Mouse (Mus musculus) testis, adult 2 months (tissue): ENCODE data around the gene Adam12. TPM values are rescaled to one million over a fixed set of nuclear protein-coding genes. Genes with fewer than 3 reads are reported as not detected.

ENCODE experiments used
- H3K27ac ChIP-seq: fragments of 200-500 bp; 2 replicates; pipeline ENCODE4 v1.5.1; 2012; ENCODE audit warnings: low read depth, low read length; ENCODE audit not compliant: control insufficient read depth, insufficient read depth
- H3K27me3 ChIP-seq: fragments of 200-500 bp; 2 replicates; pipeline ENCODE4 v1.6.1; 2012; ENCODE audit warnings: mild to moderate bottlenecking, low read length, moderate library complexity; ENCODE audit not compliant: control insufficient read depth, insufficient read depth
- H3K36me3 ChIP-seq: fragments of 200-500 bp; 2 replicates; pipeline ENCODE4 v1.6.1; 2012; ENCODE audit warnings: mild to moderate bottlenecking, low read length; ENCODE audit not compliant: control insufficient read depth, insufficient read depth
- H3K4me1 ChIP-seq: fragments of 200-500 bp; 2 replicates; pipeline ENCODE4 v1.6.1; 2012; ENCODE audit warnings: low read length; ENCODE audit not compliant: control insufficient read depth, insufficient read depth
- H3K4me3 ChIP-seq: fragments of 200-500 bp; 2 replicates; pipeline ENCODE4 v1.5.1; 2012; ENCODE audit warnings: low read depth, mild to moderate bottlenecking, low read length, moderate library complexity, mixed read lengths; ENCODE audit not compliant: control insufficient read depth
- CTCF ChIP-seq: fragments of 200-500 bp; IDR thresholded peaks from 2 replicates; pipeline ENCODE4 v1.5.1; 2012; ENCODE audit warnings: low read depth, mild to moderate bottlenecking, inconsistent platforms, low read length, moderate library complexity; ENCODE audit not compliant: control insufficient read depth, insufficient read depth, insufficient replicate concordance
- POLR2A ChIP-seq: fragments of 200-500 bp; IDR thresholded peaks from 2 replicates; pipeline ENCODE4 v1.6.1; 2012; ENCODE audit warnings: low read depth, mild to moderate bottlenecking, inconsistent platforms, low read length, moderate library complexity; ENCODE audit not compliant: control insufficient read depth
- polyA plus RNA-seq: library from polyadenylated mRNA; depleted of rRNA; stranded (reverse); fragments of >200 nt; gene quantifications from 2 replicates; pipeline ENCODE4 v1.2.3, GENCODE M21; 2012

The Adam12 gene
- polyA plus RNA-seq, 1 experiment, result 0.51 TPM

DNA sequence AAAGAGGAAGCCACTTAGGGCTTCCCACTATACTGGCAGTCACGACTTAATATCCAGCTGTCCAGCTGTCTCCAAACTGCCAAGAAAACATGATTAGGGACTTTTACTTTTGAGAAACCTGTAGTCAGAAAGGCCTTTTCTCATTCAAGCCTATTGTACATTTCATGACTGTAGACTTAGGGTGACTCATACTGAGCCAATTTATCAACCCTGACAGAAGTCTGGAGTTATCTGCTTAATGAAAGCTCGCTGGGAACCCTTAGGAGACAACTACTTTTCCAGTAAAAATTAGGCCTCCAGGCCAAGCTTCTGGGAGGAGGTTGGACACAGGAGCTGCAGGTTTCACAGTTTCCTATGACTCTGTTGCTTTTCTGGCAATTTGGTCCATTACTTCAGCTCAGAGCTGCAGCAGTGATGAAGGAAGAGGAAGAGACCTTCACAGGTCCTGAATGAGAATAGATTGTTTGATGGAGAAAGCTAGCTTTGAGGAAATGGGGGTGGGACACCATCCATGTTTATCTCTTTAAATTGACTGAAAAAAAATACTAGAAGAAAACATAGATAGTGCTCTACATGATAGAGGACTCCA is 285.1 kb downstream of the Adam12 start:
- no peaks in the 10 kb centered on the region for H3K36me3 ChIP-seq
- H3K4me3 ChIP-seq, result no peak overlapping the region
- H3K4me1 ChIP-seq, result no peaks in the 10 kb centered on the region
- H3K27ac ChIP-seq, result no peak overlapping the region
- no peaks in the 10 kb centered on the region for H3K27me3 ChIP-seq
- no peak for TF ChIP-seq CTCF
- TF ChIP-seq POLR2A, result no peak

GRCm38 (mm10) chr7:133946113-133946512 is 285.8 kb downstream of the Adam12 start:
- H3K27ac ChIP-seq, result no peak overlapping the region
- H3K27me3 ChIP-seq, result no peaks in the 10 kb centered on the region
- H3K4me1 ChIP-seq, result no peaks in the 10 kb centered on the region
- H3K4me3 ChIP-seq, result no peak overlapping the region
- TF ChIP-seq CTCF, result no peak
- no peak for TF ChIP-seq POLR2A
- no peaks in the 10 kb centered on the region for H3K36me3 ChIP-seq

GRCm38 (mm10) chr7:133940405-133940804 is 291.5 kb downstream of the Adam12 start:
- Histone ChIP-seq H3K27me3 (no peaks in the 10 kb centered on the region), H3K4me3 (no peak overlapping the region), H3K4me1 (peaks cover 2% of the 10 kb centered on the region; the same call in 1 of the 2 replicates), H3K27ac (no peak overlapping the region), H3K36me3 (no peaks in the 10 kb centered on the region)
- TF ChIP-seq CTCF (no peak), POLR2A (no peak)

DNA sequence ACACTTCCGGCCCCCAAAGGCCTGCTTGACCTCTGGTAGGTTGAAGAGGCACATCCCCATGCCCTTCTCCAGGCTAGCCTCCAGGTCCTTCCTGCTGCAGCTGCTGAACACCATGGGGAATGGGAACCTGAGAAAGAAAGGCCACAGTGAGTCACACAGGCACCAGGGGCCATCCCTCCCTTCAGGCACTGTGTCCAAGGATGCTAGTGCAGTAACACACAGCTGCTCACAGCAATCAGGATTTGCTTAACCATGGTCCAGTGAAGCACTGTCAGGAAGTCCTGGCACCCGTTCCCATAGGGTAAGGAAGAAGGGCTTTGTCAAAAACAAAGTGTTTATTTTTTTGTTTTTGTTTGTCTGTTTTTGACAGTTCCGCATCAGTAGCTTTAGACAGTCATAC is 294.5 kb downstream of the Adam12 start:
- Histone ChIP-seq H3K27me3 (no peaks in the 10 kb centered on the region), H3K4me1 (peaks cover 2% of the 10 kb centered on the region; the same call in 1 of the 2 replicates), H3K36me3 (no peaks in the 10 kb centered on the region), H3K4me3 (no peak overlapping the region), H3K27ac (no peak overlapping the region)
- TF ChIP-seq CTCF, result no peak
- TF ChIP-seq POLR2A, result no peak

GRCm38 (mm10) chr7:133936377-133936776 is 295.6 kb downstream of the Adam12 start:
- no peak overlapping the region for H3K27ac ChIP-seq
- TF ChIP-seq CTCF (no peak), POLR2A (no peak)
- peaks cover 2% of the 10 kb centered on the region; the same call in 1 of the 2 replicates for H3K4me1 ChIP-seq
- H3K4me3 ChIP-seq, result no peak overlapping the region
- H3K36me3 ChIP-seq, result no peaks in the 10 kb centered on the region
- no peaks in the 10 kb centered on the region for H3K27me3 ChIP-seq

- Histone ChIP-seq H3K4me1 (peaks cover 2% of the 10 kb centered on the region; the same call in 1 of the 2 replicates), H3K27ac (no peak overlapping the region), H3K27me3 (no peaks in the 10 kb centered on the region), H3K36me3 (no peaks in the 10 kb centered on the region), H3K4me3 (no peak overlapping the region)
- TF ChIP-seq POLR2A (no peak), CTCF (no peak)
Observed at GRCm38 (mm10) chr7:133933378-133933777, 298.6 kb downstream of the Adam12 start.

GRCm38 (mm10) chr7:133931481-133931880 is 300.5 kb downstream of the Adam12 start:
- Histone ChIP-seq H3K36me3 (no peaks in the 10 kb centered on the region), H3K27ac (no peak overlapping the region), H3K27me3 (no peaks in the 10 kb centered on the region), H3K4me1 (peaks cover 2% of the 10 kb centered on the region; the same call in 1 of the 2 replicates), H3K4me3 (no peak overlapping the region)
- TF ChIP-seq CTCF (no peak), POLR2A (no peak)
